Mouse (Mus musculus): ENCODE results near the gene Bri3bp. TPM values are rescaled to one million over a fixed set of nuclear protein-coding genes. Genes with fewer than 3 reads are reported as not detected.

Gene Bri3bp
- total and polyA plus RNA-seq, 2 experiments from 2014 or later = 27.8 to 65.8 TPM

DNA sequence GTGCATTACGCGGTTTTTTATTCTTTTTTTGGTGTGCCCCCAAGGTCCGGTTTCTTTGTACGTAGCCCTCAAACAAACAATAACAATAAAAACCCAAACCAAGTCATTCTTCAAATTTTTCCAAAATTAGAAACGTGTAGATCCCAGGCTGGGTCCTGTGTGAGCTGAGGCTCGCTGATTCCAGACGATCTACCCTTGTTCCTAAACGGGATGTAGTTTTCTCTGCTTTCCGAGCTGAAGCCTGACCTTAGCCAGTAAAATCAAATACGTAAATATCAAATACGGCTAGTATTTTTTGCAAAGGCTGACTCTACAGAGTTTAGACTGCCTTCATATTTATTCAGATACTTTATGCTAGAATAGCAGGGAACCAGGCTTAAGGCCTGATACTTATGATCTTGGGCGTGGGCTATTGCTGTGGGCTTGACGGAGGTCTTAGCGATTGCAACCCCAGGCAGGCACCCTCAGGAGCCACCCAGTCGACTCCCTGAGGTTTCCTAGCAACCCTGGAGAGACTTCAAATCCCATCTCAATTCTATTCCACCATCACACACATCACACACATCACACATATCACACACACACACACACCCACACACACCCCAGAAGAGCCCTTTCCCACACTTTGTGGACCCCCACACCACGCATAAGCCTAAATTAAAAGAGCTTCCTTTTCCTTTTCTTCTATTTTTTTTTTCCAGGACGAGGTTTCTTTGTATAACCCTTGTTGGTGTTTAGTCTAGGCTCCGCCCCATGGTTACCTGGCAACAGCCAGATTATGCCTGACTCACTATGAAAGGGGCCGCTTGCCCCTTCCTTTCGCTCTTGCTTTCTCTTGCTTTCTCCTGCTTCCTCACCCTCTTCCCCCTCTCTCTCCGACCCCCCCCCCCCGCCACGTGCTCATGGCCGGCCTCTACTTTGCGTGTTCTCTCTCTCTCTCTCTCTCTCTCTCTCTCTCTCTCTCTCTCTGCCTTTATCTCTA is 47.5 kb upstream of the Bri3bp start:
- peak overlapping the region; percentile 39 for H3K9ac ChIP-seq (replicated peaks; ENCODE audit: low read depth, low read length)
- peak overlapping the region; percentile 48 for H3K4me2 ChIP-seq (ENCODE audit: low read depth, low read length)
- WGBS = 11% methylated on average over 23 of the region's 25 CpGs
- H3K27me3 ChIP-seq (ENCODE audit: control insufficient read depth, insufficient read depth, low read length) = no peaks in the 10 kb centered on the region
- peaks cover 25% of the 10 kb centered on the region for H3K4me1 ChIP-seq (ENCODE audit: control insufficient read depth, insufficient read depth)
- peak overlapping the region; percentile 97 for H3K27ac ChIP-seq (ENCODE audit: low read depth)
- DNase-seq (ENCODE audit: low spot score) (peak; percentile 93), ATAC-seq (ENCODE audit: insufficient read depth, low read depth) (no peak)
- H3K36me3 ChIP-seq (replicated peaks; ENCODE audit: control insufficient read depth, insufficient read depth, low read length) = no peaks in the 10 kb centered on the region
- no peak for TF ChIP-seq EP300 (IDR thresholded peaks at IDR 0.05; ENCODE audit: low read depth)
- TF ChIP-seq CTCF (IDR thresholded peaks at IDR 0.05; ENCODE audit: low read depth) = no peak
- H3K9me3 ChIP-seq (replicated peaks; ENCODE audit: control insufficient read depth, low read length) = no peaks in the 10 kb centered on the region
- H3K4me3 ChIP-seq (ENCODE audit: low read depth, low read length) = peak overlapping the region; percentile 19

DNA sequence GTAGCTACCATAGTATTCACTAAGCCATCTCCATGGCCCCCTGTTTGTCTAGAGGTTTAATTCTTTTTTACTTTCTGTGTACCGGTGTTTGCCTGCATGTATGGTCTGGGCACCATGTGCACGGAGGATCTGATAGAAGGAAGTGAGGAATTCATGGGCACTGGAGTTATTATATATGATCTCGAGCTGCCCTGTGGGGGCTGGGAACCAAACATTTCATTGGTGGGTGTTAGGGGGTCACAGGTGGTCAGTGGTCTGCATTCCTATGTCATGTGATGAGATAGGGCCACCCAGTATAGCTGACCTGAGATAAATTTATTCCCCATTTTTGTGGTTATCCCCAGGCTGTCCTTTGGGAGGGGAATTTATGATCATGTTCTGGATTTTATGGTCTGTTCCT is 46.4 kb upstream of the Bri3bp start:
- Histone ChIP-seq H3K27me3 (ENCODE audit: control insufficient read depth, insufficient read depth, low read length) (no peaks in the 10 kb centered on the region), H3K36me3 (replicated peaks; ENCODE audit: control insufficient read depth, insufficient read depth, low read length) (no peaks in the 10 kb centered on the region), H3K9me3 (replicated peaks; ENCODE audit: control insufficient read depth, low read length) (no peaks in the 10 kb centered on the region), H3K4me3 (ENCODE audit: low read depth, low read length) (no peak overlapping the region), H3K4me1 (ENCODE audit: control insufficient read depth, insufficient read depth) (peaks cover 25% of the 10 kb centered on the region), H3K9ac (replicated peaks; ENCODE audit: low read depth, low read length) (no peak overlapping the region), H3K27ac (ENCODE audit: low read depth) (peak overlapping the region; percentile 97), H3K4me2 (ENCODE audit: low read depth, low read length) (no peak overlapping the region)
- DNase-seq (ENCODE audit: low spot score) (no peak), ATAC-seq (ENCODE audit: insufficient read depth, low read depth) (no peak)
- WGBS = 64% methylated on average over 3 of the region's 3 CpGs
- TF ChIP-seq CTCF (IDR thresholded peaks at IDR 0.05; ENCODE audit: low read depth) (no peak), EP300 (IDR thresholded peaks at IDR 0.05; ENCODE audit: low read depth) (no peak)

DNA sequence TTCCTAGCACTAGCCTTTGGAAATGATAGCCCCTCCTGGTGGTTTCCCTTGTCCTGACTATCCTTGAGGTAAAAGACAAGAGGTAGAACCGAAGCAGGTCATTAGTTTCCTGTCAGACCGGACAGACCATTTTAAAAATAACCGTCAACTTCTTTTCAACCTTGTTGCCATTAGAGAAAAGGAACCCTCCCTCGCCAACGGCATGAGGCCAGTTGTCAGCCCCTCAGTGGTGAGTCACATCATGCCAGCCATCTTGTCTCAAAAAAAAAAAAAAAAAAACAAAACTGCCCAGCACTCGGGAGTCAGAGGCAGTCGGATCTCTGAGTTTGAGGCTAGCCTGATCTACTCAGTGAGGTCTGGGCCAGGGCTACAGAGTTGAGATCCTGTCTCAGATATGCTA is 40.5 kb upstream of the Bri3bp start:
- WGBS = 49% methylated on average over 7 of the region's 7 CpGs
- Histone ChIP-seq H3K36me3 (replicated peaks; ENCODE audit: control insufficient read depth, insufficient read depth, low read length) (no peaks in the 10 kb centered on the region), H3K4me1 (ENCODE audit: control insufficient read depth, insufficient read depth) (0 out of 2 replicates have a peak, but pooled peaks cover 3% of the 10 kb centered on the region), H3K9ac (replicated peaks; ENCODE audit: low read depth, low read length) (no peak overlapping the region), H3K4me3 (ENCODE audit: low read depth, low read length) (no peak overlapping the region), H3K27ac (ENCODE audit: low read depth) (no peak overlapping the region), H3K9me3 (replicated peaks; ENCODE audit: control insufficient read depth, low read length) (no peaks in the 10 kb centered on the region), H3K27me3 (ENCODE audit: control insufficient read depth, insufficient read depth, low read length) (no peaks in the 10 kb centered on the region), H3K4me2 (ENCODE audit: low read depth, low read length) (no peak overlapping the region)
- no peak for TF ChIP-seq EP300 (IDR thresholded peaks at IDR 0.05; ENCODE audit: low read depth)
- TF ChIP-seq CTCF (IDR thresholded peaks at IDR 0.05; ENCODE audit: low read depth) = peak; percentile 18; the same call in 1 of the 2 replicates
- no peak for ATAC-seq (ENCODE audit: insufficient read depth, low read depth)
- no peak for DNase-seq (ENCODE audit: low spot score)

DNA sequence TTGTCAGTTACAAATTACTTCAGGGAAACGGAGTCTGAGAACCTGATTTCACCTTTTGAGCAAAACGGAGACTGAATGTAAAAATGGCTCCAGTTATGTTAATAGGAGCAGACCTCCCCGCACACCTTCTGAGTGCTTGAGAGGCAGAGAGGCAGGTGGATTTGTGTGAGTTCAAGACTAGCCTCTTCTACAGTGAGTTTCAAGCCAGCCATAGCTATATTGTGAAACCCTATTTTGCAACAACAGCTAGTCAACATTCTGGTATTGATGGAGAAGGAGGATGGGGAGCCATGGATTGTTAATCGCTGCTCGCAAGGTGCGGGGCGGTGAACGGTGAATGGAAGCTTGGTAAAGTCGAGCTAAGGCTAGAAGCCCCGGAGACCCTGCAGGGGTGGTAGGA is 38.9 kb upstream of the Bri3bp start:
- WGBS = 72% methylated on average over 10 of the region's 10 CpGs
- no peak overlapping the region for H3K4me2 ChIP-seq (ENCODE audit: low read depth, low read length)
- H3K27me3 ChIP-seq (ENCODE audit: control insufficient read depth, insufficient read depth, low read length) = no peaks in the 10 kb centered on the region
- no peak overlapping the region for H3K4me3 ChIP-seq (ENCODE audit: low read depth, low read length)
- H3K36me3 ChIP-seq (replicated peaks; ENCODE audit: control insufficient read depth, insufficient read depth, low read length) = no peaks in the 10 kb centered on the region
- DNase-seq (ENCODE audit: low spot score) = no peak
- H3K9ac ChIP-seq (replicated peaks; ENCODE audit: low read depth, low read length) = no peak overlapping the region
- H3K9me3 ChIP-seq (replicated peaks; ENCODE audit: control insufficient read depth, low read length) = no peaks in the 10 kb centered on the region
- ATAC-seq (ENCODE audit: insufficient read depth, low read depth) = no peak
- H3K4me1 ChIP-seq (ENCODE audit: control insufficient read depth, insufficient read depth) = peaks cover 12% of the 10 kb centered on the region; the same call in 1 of the 2 replicates
- H3K27ac ChIP-seq (ENCODE audit: low read depth) = no peak overlapping the region
- TF ChIP-seq CTCF (IDR thresholded peaks at IDR 0.05; ENCODE audit: low read depth) (no peak), EP300 (IDR thresholded peaks at IDR 0.05; ENCODE audit: low read depth) (no peak)

DNA sequence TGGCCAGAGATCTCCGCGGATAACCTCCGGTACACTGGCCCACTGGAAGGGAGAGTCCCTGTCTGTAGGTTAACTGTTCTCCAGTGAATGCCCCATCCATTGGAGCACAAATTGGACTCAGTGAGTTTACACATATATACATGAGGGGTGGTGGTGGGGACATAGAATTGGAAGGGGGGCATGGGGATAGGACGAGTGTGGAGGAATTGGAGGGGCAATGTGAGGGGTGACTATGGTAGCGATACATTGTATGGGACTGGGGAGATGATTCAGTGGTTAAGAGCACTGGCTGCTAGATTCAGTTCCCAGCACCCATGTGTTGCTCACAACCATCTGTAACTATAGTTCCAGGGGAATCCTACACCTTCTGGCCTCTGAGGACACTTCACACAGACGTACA is 38.4 kb upstream of the Bri3bp start:
- ATAC-seq (ENCODE audit: insufficient read depth, low read depth) (no peak), DNase-seq (ENCODE audit: low spot score) (no peak)
- Histone ChIP-seq H3K27ac (ENCODE audit: low read depth) (peak overlapping the region; percentile 54), H3K27me3 (ENCODE audit: control insufficient read depth, insufficient read depth, low read length) (no peaks in the 10 kb centered on the region), H3K4me3 (ENCODE audit: low read depth, low read length) (no peak overlapping the region), H3K4me1 (ENCODE audit: control insufficient read depth, insufficient read depth) (peaks cover 12% of the 10 kb centered on the region; the same call in 1 of the 2 replicates), H3K36me3 (replicated peaks; ENCODE audit: control insufficient read depth, insufficient read depth, low read length) (no peaks in the 10 kb centered on the region), H3K9ac (replicated peaks; ENCODE audit: low read depth, low read length) (no peak overlapping the region), H3K4me2 (ENCODE audit: low read depth, low read length) (no peak overlapping the region), H3K9me3 (replicated peaks; ENCODE audit: control insufficient read depth, low read length) (no peaks in the 10 kb centered on the region)
- WGBS = 67% methylated on average over 6 of the region's 6 CpGs
- TF ChIP-seq CTCF (IDR thresholded peaks at IDR 0.05; ENCODE audit: low read depth) = no peak
- no peak for TF ChIP-seq EP300 (IDR thresholded peaks at IDR 0.05; ENCODE audit: low read depth)
